Mouse (Mus musculus) left cerebral cortex, adult 6 months (tissue): ENCODE data around the gene Atp1b2. TPM values are rescaled to one million over a fixed set of nuclear protein-coding genes. Genes with fewer than 3 reads are reported as not detected.

ENCODE experiments used
- long read RNA-seq, 2 experiments: library from polyadenylated mRNA; unstranded; transcript quantifications; one replicate each; pipeline ENCODE4 v2.0.0; 2019 to 2020
- polyA plus RNA-seq: library from polyadenylated mRNA; unstranded; fragments of <200 nt; fragmentation: Nextera tagmentation; gene quantifications from 2 replicates; pipeline ENCODE4 v1.2.3, GENCODE M21; 2021

Atp1b2 gene
- 153 and 269 TPM in 2 replicates for polyA plus RNA-seq
- long read RNA-seq, experiment 1, transcript Atp1b2-201 (7 exons, 2,842 nt) = major isoform, 70 of 95 reads
- long read RNA-seq, experiment 1, partial matches to known transcripts = 4 of 95 reads
- long read RNA-seq, experiment 1, other reads (novel, unspliced or antisense) = 18 of 95 reads
- long read RNA-seq, experiment 2, partial matches to known transcripts = 1 of 61 reads
- long read RNA-seq, experiment 2, other reads (novel, unspliced or antisense) = 57 of 61 reads

GRCm38 (mm10) chr11:69605726-69606490 is at the start of gene Atp1b2:
Gene Atp1b2 (minus strand): TSS chr11:69605942.

GRCm38 (mm10) chr11:69632284-69633089 is 26.7 kb upstream of the Atp1b2 start, which contains the start of gene Fxr2:
Gene Fxr2 (plus strand): TSS chr11:69632990.

GRCm38 (mm10) chr11:69621571-69622268 is 16.0 kb upstream of the Atp1b2 start, which contains the start of gene Sat2:
Gene Sat2 (plus strand): TSS chr11:69622024.

GRCm38 (mm10) chr11:69617805-69618204 is 12.1 kb upstream of the Atp1b2 start, which contains the start of gene Shbg:
Gene Shbg (minus strand): TSS chr11:69617905.

GRCm38 (mm10) chr11:69580091-69580514 is 25.6 kb downstream of the Atp1b2 start, which contains the start of the genes Wrap53 and Trp53:
Gene Wrap53 (minus strand): TSS chr11:69580255.
Gene Trp53 (plus strand): TSS chr11:69580359.

GRCm38 (mm10) chr11:69559851-69560765 is 45.6 kb downstream of the Atp1b2 start, which contains the start of gene Efnb3:
Gene Efnb3 (minus strand): TSS chr11:69560205.

Other genes starting within 250 kb of the Atp1b2 start
- 36.0 and 37.5 TPM in 2 replicates for gene Chd3, start 236.5 kb downstream of the Atp1b2 start, polyA plus RNA-seq
- gene Naa38, start 210.5 kb downstream of the Atp1b2 start, polyA plus RNA-seq = 537 and 633 TPM in 2 replicates
- gene Cyb5d1, start 210.3 kb downstream of the Atp1b2 start, polyA plus RNA-seq = 14.8 and 20.5 TPM in 2 replicates
- gene Tmem88, start 207.7 kb downstream of the Atp1b2 start, polyA plus RNA-seq = 3.1 and 4.1 TPM in 2 replicates
- 4.7 and 5.3 TPM in 2 replicates for gene Kdm6b, start 192.3 kb downstream of the Atp1b2 start, polyA plus RNA-seq
- gene Dnah2, start 56.8 kb downstream of the Atp1b2 start, polyA plus RNA-seq = 0.19 and 0.56 TPM in 2 replicates
- gene Efnb3, start 45.7 kb downstream of the Atp1b2 start, polyA plus RNA-seq = 14.0 and 33.2 TPM in 2 replicates
- 11.1 and 12.9 TPM in 2 replicates for gene Wrap53, start 25.7 kb downstream of the Atp1b2 start, polyA plus RNA-seq
- gene Trp53, start 25.6 kb downstream of the Atp1b2 start, polyA plus RNA-seq = 20.2 and 20.9 TPM in 2 replicates
- gene Shbg, start 12.0 kb upstream of the Atp1b2 start, polyA plus RNA-seq = not detected in 2 replicates
- gene Sat2, start 16.1 kb upstream of the Atp1b2 start, polyA plus RNA-seq = 13.9 and 15.2 TPM in 2 replicates
- 6.9 and 10.3 TPM in 2 replicates for gene Fxr2, start 27.0 kb upstream of the Atp1b2 start, polyA plus RNA-seq
- gene Sox15, start 49.4 kb upstream of the Atp1b2 start, polyA plus RNA-seq = 0.36 TPM in 1 of 2 replicates, not detected in the other
- 87.7 and 102 TPM in 2 replicates for gene Mpdu1, start 56.7 kb upstream of the Atp1b2 start, polyA plus RNA-seq
- 18.2 and 20.8 TPM in 2 replicates for gene Cd68, start 60.2 kb upstream of the Atp1b2 start, polyA plus RNA-seq
- gene Eif4a1, start 66.5 kb upstream of the Atp1b2 start, polyA plus RNA-seq = 163 and 212 TPM in 2 replicates
- 16.2 and 20.9 TPM in 2 replicates for gene Senp3, start 76.1 kb upstream of the Atp1b2 start, polyA plus RNA-seq
- gene Tnfsf13, start 79.8 kb upstream of the Atp1b2 start, polyA plus RNA-seq = 3.5 and 3.8 TPM in 2 replicates
- 3.3 and 11.2 TPM in 2 replicates for gene Tnfsf12, start 89.9 kb upstream of the Atp1b2 start, polyA plus RNA-seq
- gene Tnfsfm13, start 90.2 kb upstream of the Atp1b2 start, polyA plus RNA-seq = 3.0 and 5.7 TPM in 2 replicates
- gene Polr2a, start 152.7 kb upstream of the Atp1b2 start, polyA plus RNA-seq = 3.9 and 7.0 TPM in 2 replicates
- gene Slc35g3, start 156.0 kb upstream of the Atp1b2 start, polyA plus RNA-seq = not detected in 2 replicates
- 6.7 and 9.8 TPM in 2 replicates for gene Zbtb4, start 160.0 kb upstream of the Atp1b2 start, polyA plus RNA-seq
- 0.17 and 0.19 TPM in 2 replicates for gene Chrnb1, start 190.0 kb upstream of the Atp1b2 start, polyA plus RNA-seq
- 2.3 and 2.7 TPM in 2 replicates for gene Fgf11, start 195.9 kb upstream of the Atp1b2 start, polyA plus RNA-seq
- 0.39 and 0.40 TPM in 2 replicates for gene Tmem102, start 199.7 kb upstream of the Atp1b2 start, polyA plus RNA-seq
- gene Gm39566, start 209.4 kb upstream of the Atp1b2 start, polyA plus RNA-seq = not detected in 2 replicates
- not detected in 2 replicates for gene Spem2, start 212.5 kb upstream of the Atp1b2 start, polyA plus RNA-seq
- gene Spem1, start 216.2 kb upstream of the Atp1b2 start, polyA plus RNA-seq = not detected in 2 replicates
- gene Nlgn2, start 231.8 kb upstream of the Atp1b2 start, polyA plus RNA-seq = 12.4 and 16.8 TPM in 2 replicates
- gene Tmem256, start 232.6 kb upstream of the Atp1b2 start, polyA plus RNA-seq = 510 and 573 TPM in 2 replicates
- 4.0 and 11.7 TPM in 2 replicates for gene Plscr3, start 240.4 kb upstream of the Atp1b2 start, polyA plus RNA-seq